Mouse (Mus musculus) cerebellum, postnatal 4 days (tissue): ENCODE data around the gene Lrg1.

Source experiments
- DNase-seq, 2 experiments: peaks; one replicate each; pipeline ENCODE4 v3.0.0; 2022; ENCODE audit warnings: low spot score in 2 of 2, mixed read lengths in 1 of 2

The Lrg1 gene

DNA sequence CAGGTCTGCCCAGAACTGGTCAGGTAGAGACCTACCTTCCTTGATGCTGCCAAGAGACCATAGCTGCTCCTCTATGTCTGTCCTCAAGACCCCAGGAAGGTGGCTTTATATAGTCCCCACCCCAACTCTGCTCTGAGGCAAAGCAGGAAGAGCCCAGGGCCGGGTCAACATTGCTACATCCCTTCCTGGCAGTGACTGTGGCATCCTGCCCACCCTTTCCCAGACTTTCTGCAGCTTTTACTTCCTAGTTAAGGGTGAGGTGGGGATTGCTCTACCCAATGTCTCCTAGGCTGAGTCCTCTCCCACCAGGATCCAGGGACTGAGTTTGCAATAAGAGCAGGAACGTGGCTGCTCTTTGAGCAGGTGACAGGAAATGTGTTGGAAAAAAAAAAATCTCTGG lies at the start of gene Lrg1:
TSS of gene Lrg1 (minus strand) at position 176 of the 400 bp plus-strand sequence.
- DNase-seq = no peak

DNA sequence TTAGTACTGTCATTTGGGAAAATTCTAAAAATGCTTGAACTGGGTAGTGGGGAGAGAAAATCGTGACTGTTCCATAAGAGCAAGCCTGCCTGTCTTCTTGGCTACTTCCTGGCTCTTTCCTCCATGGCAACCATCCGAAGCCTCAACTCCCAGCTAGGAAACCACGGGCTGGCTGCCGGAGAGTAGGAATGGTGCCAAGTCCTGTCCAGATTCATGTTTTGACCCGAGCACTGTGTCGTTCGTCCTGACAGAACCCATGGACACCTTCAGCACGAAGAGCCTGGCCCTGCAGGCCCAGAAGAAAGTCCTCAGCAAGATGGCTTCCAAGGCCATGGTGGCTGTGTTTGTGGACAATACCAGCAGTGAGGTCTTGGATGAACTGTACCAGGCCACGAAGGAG lies 49.7 kb upstream of the Lrg1 start:
- no peak for DNase-seq

DNA sequence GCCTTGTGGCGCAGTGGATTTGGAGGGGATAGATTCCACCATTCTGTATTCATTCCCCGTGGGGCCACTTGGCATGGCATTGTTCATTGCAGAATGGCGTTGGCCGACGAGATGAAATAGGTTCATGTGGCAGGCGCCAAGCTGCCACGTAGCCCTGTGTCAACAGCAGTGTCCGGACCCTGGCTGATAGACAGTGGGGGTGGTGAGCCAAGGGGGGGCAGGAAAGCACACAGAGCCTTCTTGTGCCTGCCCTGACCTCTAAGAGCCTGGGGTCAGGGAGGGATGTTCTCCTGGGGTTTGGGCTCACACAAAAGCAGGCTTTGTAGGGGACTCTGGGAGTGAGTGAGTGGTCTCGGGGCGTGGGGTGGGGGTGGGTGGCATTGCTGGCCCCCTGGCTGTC lies 48.8 kb upstream of the Lrg1 start:
- DNase-seq = no peak

DNA sequence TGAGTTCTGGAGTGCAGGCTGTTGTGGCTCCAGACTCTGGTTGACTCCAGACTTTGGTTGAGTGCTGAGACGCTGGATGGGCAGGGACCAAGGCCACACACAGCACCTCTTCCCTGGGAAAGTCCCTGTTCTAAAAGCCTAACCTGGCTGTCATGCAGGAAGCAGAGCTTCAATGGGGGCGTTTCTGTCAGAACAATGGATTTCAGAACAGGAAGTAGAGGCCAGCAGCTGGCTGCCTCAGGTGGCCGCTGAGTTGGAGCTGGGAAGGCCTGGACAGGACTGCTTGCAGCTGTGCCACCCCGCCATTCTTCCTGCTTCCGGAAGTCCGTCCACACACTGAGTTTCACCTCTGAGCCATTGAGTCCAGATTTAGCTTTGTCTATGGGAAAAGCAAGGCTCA lies 48.0 kb upstream of the Lrg1 start:
- no peak for DNase-seq

DNA sequence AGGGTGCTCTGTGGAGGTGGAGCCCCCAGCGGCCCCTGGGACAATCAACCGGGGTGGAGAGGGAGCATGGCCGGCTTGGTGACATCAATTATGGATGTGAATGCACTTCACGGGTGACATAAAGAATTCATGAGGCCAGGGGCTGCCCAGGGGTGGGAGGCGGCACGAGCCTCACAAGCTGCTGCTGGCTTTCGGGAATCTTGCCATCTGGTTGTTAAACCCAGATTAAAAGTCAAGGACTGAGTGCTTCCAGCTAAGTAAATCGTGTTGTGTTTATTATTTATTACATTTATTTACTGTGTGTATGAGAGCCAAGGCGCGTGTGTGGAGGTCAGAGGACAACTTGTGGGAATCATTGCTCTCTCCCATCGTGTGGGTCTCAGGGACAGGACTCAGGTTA lies 43.9 kb upstream of the Lrg1 start:
- no peak for DNase-seq

DNA sequence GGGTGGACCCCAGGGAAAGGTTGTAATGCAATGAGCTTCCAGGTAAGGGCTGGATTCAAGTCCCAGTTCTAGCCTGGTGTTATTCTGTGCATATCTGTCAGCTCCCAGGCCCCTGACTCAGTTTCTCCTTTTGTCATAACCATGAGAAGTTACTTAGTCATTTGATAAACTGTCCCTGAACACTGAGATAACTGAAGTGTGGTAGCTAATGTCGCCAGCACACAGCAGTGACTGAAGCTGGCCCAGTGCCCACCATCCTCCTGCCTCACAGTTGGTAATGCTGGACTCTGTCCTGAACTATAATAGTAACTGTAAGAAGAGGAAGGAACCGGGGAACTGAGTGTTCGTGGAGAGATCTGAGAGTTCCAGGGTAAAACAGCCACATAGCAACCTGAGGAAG lies 42.7 kb upstream of the Lrg1 start:
- DNase-seq = no peak

DNA sequence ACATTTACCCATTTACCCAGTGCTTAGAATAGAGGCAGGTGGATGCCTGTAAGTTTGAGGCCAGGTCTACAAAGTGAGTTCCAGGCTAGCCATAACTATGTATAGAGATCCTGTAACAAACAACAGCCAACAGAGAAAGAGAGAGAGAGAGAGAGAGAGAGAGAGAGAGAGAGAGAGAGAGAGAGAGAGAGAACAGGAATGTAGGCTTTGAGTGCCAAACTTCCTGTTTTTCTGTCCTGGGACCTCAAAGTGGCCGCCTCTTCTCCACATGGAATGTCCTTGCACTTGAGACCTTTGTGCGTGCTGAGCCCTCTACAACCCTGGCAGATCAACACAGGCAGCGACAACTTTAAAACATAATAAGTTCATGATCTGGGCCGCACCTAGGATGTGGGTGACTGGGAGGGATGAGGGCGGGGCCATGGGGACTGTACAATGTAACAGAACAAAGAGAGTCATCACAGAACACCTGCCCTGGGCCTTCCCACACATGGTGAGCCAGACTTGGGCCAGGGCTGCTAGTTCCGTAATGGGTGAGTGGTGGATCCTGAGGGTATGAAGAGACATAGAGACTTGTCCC lies 41.8 kb upstream of the Lrg1 start:
- DNase-seq = no peak

DNA sequence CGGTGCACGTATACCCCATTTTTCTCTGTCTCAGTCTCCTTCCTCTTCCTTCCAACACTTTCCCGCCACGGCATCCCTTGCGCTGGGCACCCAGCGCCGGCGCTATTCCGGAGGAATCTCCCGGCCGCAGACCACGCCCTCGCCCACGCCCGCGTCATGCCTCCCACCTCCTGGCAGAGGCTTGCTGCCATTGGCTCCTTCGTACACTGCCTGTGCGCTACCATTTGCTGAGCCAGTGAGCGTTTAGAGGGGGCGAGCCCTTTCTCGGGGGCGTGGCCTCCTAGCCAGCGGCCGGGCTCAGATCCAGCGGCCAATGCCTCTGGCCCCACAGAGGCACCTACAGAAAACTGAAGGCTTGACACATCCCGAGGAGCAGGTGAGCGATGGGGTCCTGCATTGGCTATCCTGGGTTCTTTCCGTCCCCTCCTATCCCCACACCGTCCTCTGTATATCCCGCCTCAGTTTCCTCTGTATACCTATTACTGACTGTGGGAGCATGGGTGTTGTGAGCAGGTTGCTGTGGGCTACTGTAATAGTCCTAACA lies 40.5 kb upstream of the Lrg1 start, which contains the start of gene Tnfaip8l1:
TSS of gene Tnfaip8l1 (plus strand) at position 247 of the 544 bp plus-strand sequence.
- DNase-seq = peak; percentile 86 to 89

DNA sequence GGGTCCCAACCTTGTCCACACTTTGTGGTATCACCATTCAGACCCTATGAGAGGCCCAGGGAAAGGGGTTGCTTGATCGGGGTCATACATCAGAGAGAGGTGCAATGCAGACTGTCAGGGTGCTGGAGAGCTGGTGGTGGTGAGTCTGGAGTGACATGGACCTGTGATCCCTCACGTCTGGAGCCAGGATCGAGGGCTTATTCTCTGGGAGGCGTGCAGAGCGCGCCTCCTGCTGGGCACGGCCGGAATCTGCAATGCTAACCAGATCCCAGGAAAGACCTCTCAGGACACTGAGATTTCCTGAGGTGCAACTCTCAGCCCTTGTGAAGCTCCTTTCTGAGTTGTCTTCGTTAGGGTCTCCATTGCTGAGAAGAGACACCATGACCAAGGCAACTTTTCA lies 37.9 kb upstream of the Lrg1 start:
- DNase-seq = peak in 1 of 2 experiments; percentile 71

DNA sequence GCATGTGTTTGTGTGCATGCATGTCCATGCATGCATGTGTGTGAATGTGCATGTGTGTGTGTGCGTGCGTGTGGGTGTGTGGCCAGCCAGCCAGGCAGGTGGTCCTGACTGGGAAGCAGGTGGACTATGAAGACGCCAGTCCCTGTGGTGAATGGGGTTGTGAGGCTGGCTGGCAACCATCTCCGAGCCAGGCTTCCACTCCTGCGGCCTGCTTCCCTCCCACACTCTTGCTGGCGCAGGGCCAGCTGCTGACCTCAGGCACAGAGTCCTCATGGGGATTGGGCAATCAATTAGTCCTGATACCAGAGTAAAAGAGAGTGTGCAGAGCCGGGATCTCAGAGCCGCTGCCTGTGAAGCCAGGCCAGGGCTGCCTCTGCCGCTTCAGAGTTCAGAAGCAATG lies 31.8 kb upstream of the Lrg1 start:
- DNase-seq = peak in 1 of 2 experiments; percentile 56

DNA sequence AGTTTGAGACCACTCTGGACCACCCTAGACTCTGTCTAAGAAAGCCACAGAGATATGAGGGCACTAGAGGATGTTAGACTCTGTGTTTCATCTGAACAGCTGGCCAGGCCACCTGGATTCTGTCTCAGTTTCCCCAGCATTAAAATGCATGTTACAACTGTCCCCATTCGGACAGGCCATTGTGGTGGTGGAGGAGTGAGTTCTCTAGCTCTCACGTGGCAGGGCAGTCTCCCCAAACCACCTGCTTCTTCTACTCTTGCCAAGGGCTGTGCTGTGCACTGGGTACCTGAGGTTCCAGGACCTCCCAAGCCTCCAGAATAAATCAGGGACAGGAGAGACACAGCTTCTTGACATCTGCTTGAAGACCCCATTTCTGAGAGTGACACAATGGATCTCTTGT lies 28.1 kb upstream of the Lrg1 start:
- DNase-seq = no peak

DNA sequence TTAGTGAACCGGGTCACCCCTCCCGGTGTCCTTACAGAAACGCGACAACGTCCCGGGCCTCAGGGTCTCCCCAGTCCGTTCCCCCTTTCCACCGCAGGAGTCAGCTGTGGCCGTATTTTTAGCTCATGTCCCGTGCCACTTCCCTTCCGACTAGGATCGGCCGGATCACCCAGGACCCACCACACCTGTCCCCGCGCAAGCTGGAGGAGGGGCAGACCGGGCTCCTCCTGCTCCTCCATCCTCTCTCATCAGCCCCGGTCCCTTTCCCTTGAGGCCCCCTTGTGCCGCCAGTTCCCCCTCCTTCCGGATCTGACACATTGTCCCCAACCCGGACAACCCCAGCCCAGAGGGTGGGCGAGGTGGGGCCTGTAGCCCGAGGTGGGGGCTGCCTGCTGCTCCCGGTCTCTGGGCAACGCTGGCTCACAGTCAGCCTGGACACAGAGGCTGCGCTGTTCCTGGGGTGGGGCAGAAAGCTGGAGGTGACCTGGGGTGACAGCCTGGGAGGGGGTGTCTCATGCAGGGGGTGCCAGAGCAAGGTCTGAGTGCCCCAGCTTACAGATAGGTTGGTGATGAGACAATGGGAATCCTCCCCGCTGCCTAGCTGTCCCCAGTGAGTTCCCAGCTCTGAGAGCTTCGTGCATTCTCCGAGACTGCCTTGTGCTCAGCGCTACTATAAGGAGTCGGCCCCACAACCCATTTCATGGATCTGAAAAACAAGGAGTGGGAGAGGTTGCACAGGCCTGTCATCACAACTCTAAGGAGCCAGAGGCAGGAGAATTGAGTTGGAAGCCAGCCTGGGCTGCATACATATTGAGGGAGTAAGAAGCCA lies 27.2 kb upstream of the Lrg1 start:
- no peak for DNase-seq

DNA sequence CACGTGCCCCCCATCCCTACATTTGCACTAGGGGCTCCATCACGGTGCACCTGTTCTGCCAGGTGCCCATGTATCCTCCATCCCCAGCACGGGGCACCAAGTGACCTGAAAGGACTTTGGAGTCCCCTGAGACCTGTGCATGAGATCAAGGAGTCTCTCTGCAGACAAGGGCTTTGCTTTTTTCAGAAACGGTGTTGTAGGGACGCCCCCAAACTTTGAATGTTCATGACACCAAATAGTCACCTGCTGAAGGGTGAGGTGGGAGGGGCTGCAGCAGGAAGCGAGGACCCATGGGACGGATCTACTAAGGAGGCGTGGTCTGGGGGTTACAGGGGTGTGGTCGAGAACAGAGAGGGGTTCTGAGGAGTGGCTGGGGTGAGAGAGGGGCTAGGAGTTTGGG lies 26.5 kb upstream of the Lrg1 start:
- no peak for DNase-seq

DNA sequence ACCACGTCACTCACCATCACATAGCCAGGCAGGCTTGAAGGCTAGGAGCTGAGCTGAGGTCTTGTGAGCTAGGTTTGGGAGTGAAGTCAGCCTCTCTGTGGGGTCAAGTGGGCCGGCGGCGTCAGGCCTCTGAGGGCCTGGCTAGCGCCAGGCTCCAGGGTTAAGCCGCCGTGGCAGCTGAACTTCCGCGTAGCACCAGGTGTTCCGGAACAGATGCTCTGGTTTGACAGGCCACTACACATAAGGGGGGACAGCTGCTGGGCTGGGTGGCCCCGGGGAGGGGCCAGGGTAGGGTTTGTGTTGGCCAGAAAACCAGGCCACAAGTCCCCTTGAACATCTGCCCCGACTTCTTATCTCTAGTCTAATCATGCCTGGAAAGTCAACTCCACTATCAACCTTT lies 25.6 kb upstream of the Lrg1 start:
- no peak for DNase-seq

DNA sequence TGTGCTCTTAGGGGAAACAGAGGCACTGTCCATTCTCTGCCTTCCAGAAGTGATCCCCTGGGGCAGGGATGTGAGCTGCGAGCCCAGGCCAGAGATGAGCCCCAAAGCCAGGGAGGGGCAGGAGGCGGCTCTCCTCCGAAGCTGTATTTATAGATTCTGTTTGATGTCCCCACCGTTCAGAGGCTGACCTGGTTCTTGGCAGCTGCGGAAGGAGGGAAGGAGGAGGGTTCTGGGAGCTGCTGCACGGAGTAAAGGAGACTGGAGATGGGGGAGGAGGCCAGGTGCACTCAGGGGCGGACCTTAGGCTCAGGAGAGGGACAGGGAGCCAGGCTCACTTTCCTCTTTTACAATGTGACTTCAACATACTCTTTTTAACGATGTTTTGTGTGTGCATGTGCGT lies 24.3 kb upstream of the Lrg1 start:
- DNase-seq = no peak

DNA sequence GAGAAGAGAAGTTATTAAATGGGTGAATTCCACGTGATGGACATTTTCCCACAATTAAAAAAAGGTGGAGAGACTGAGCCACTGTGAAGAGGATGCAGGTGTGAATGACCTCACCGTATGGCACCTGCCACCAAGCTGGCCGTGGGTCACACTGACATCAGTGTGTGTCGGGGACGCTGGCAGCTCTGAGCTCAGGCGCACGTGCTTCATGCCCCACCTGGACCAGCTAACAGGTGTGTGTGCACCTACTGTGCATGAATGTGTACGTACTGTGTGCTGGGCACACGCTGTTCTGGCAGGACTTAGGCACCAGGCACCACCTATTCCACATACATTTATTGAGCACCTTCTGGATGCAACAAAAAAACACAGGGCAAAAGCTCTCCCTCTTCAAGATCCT lies 22.7 kb upstream of the Lrg1 start:
- no peak for DNase-seq

DNA sequence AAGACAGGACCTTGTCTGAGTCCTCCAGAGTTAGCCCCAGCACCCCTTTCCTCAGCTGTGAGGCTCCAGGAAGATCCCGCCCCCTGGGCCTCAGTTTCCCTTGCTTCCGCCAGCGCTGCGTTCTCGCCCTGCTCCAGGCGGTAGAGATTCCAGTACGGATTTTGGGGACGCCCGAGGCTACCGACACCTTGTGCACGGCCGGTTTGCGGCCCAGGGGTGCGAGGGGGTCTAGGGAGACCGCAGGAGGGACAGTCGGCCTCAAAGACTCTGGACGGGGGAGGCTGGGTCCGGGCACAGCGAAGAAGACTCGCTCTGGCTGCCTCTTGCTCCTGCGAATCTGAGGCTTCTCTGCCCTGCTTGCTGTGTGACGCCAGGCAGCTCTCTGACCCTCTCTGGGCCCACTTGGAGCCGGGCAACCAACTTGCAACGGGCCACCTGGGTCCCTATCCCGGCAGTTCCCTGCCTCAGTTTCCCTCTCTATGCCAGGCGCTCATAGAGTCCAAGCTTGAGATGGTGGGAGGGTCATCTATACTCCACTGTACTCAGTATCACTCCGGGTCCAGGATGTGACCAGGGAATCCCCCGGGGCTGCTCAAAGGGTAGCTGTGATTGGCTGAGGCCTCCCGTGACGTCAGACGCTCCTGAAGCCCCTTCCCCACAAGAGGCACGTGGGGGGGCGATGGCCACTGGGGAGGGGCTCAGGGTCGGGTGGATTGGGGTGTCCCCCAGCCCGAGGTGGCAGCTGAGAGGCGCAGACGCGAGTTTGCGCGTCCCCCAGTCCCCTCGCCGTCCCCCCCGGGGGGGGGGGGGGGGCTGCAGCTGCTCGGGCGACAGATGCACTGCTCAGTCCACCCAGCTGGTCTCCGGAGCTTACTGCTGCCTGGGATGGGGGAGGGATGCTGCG lies 20.2 kb upstream of the Lrg1 start:
- DNase-seq = peak in 1 of 2 experiments; percentile 55

DNA sequence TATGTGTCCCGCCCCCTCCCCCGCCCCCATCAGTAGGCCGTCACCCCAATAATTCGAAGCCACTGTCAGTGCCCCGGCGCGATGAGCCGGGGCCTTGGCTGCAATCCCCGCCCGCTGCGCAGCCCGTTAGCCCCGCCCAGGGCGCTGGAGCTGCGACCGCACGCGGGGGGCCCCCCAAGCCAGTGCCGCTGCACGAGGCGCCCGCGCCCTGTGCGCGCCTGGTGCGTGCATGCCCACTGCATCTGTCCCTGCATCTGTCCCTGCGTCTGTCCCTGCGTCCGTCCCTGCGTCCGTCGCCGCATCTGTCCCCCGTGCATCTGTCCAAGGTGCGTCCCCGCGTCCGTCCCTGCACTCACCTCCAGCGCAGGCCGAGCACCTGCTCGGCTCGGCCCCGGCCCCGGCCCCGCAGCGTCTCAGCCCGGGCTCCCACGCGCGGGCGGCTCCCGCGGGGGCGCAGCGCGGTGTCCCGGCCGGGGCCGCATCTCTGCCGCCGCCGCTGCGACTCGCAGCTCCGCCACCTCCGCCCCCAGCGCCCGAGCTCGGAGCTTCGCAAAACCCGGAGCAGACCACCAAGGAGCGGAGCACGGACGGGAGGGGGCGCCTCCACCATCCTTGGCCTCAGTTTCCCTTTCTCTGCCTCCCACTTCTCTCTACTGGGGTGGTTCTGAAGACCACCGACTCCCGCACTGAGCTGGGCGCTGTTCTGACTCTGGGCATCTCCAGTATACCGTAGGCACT lies 18.2 kb upstream of the Lrg1 start, which contains the start of gene Sema6b:
TSS of gene Sema6b (minus strand) at position 486 of the 738 bp plus-strand sequence.
- peak; percentile 65 to 80 for DNase-seq

DNA sequence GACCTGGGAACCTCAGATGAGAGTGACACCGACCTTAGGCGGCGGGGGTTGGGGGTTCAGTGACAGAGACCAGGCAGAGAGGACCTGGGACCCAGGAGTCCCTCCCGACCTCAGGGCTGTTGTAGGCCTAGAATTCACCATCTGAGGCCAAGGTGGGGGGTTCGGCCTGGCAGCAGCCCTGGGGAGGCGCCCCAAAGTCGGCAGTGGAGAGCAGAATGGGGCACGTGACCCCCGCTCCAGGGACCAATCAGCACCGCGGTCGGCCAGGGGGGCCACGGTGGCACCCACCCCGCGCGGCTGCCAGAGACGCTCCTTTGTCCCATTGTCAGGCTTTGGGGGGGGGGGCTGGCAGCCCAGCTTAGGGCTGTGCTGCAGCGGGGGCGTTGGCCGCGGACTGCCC lies 17.6 kb upstream of the Lrg1 start:
- no peak for DNase-seq

DNA sequence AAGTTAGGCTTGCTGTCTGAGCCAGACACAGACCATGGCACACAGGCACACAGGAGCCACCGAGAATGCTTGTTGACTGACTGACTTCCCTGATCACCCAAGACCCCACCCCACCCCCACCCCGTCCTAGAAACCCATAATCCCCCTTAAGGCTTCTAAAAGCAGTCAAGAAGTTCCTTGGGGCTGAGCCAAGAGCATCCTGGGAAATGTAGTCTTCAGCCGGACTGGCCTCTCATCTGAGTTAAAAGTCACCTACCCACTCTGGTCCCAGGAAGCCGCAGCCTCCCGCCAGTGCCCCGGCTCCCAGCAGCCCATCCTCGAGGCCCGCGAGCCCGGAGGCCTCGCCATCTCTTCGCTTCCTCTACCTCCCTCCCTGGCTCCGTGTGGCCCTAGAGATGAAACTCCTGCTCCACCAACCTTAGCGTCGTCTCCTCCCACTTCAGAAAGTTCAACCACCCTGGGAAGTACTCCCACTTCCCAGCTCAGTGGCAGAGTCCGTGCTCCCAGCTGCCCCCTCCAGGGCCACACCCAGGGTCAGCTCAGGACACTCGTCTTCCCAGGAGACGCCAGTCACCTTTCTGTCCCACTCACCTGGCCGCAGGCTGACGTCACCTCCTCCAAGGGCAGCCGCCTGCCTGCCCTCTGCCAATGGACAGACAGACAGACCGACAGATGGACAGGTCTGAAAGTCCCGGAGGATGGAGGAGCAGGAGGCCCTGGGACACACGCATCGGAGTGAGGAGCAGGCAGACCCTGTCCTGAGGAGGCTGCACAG lies 16.2 kb upstream of the Lrg1 start:
- no peak for DNase-seq

DNA sequence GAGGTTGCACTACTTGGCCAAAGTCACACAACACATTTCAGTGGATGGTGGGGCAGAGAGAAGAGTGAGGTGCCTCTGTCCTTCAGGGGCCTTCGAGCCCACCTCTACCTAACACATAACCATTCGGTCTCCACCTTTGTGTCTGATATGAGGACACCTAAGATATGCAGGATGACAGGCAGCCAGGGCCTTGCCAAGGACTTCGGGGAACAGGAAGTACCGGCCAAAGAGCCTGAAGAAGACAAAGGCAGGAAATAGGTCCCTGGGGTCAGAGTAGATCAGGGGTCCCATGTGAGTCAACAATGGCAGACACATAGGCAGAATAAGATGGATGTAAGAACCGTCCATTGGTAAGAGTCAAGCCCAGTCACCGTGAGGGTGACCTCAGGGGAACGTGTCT lies 14.8 kb upstream of the Lrg1 start:
- no peak for DNase-seq
